Mouse (Mus musculus) forebrain, postnatal 0 days (tissue): ENCODE measurements around the gene Fdx1. TPM values are rescaled to one million over a fixed set of nuclear protein-coding genes. Genes with fewer than 3 reads are reported as not detected.

Source experiments
- ATAC-seq: fragments of 200-750 bp; cut with Nextera tagmentation; 2 replicates; pipeline ENCODE4 v1.8.0; 2017; ENCODE audit warnings: mild to moderate bottlenecking, moderate library complexity
- DNase-seq: peaks from one replicate; pipeline ENCODE4 v3.0.0-alpha.2; 2015
- H3K27ac ChIP-seq: fragments of 300-500 bp; sonication (generic); 2 replicates; pipeline ENCODE4 v1.5.1; 2014; ENCODE audit warnings: low read depth, mild to moderate bottlenecking, antibody characterized with exemption, low read length, moderate library complexity, mixed read lengths
- H3K27me3 ChIP-seq: fragments of 300-500 bp; sonication (generic); 2 replicates; pipeline ENCODE4 v1.6.1; 2014; ENCODE audit warnings: mild to moderate bottlenecking, low read length, mixed read lengths; ENCODE audit not compliant: insufficient read depth
- H3K36me3 ChIP-seq: fragments of 300-500 bp; sonication (generic); 2 replicates; pipeline ENCODE4 v1.6.1; 2014; ENCODE audit warnings: mild to moderate bottlenecking, moderate library complexity; ENCODE audit not compliant: insufficient read depth
- H3K4me1 ChIP-seq: fragments of 300-500 bp; sonication (generic); 2 replicates; pipeline ENCODE4 v1.6.1; 2014; ENCODE audit warnings: antibody characterized with exemption; ENCODE audit not compliant: insufficient read depth
- H3K4me2 ChIP-seq: fragments of 300-500 bp; sonication (generic); 2 replicates; pipeline ENCODE4 v1.6.1; 2014; ENCODE audit warnings: low read depth, mild to moderate bottlenecking, moderate library complexity
- H3K4me3 ChIP-seq: fragments of 300-500 bp; sonication (generic); 2 replicates; pipeline ENCODE4 v1.5.1; 2014; ENCODE audit warnings: low read depth, low read length, mixed read lengths
- H3K9ac ChIP-seq: fragments of 300-500 bp; sonication (generic); 2 replicates; pipeline ENCODE4 v1.6.1; 2014; ENCODE audit warnings: mild to moderate bottlenecking
- H3K9me3 ChIP-seq: fragments of 300-500 bp; sonication (generic); 2 replicates; pipeline ENCODE4 v1.6.1; 2016; ENCODE audit warnings: low read length
- CTCF ChIP-seq: sonication (generic); IDR thresholded peaks from 2 replicates; pipeline ENCODE4 v1.5.1; 2016; ENCODE audit warnings: antibody characterized with exemption, control low read depth, low read depth
- WGBS: fragments of 180-500 bp; shearing (Covaris S2); extraction: QIAGEN DNeasy Blood & Tissue Kit; methylation state at CpG from one replicate; pipeline ENCODE4 v1.1.7; 2014; 5-methylcytosine and 5-hydroxymethylcytosine counted together
- polyA plus RNA-seq: library from polyadenylated mRNA; unstranded; fragments of >200 nt; fragmentation: Nextera tagmentation; extraction: Ambion mirVana; gene quantifications from 2 replicates; pipeline ENCODE4 v1.2.1, GENCODE M21; 2015
- total RNA-seq: library from RNA; depleted of rRNA; stranded (reverse); fragments of >200 nt; gene quantifications from 2 replicates; pipeline ENCODE4 v1.2.3, GENCODE M21; 2014

The Fdx1 gene
- total and polyA plus RNA-seq, 2 experiments from 2014 or later = 23.0 to 45.2 TPM

- H3K4me3 ChIP-seq = no peak overlapping the region
- H3K4me1 ChIP-seq = no peaks in the 10 kb centered on the region
- H3K36me3 ChIP-seq = no peaks in the 10 kb centered on the region
- H3K27me3 ChIP-seq = no peaks in the 10 kb centered on the region
- no peak for ATAC-seq
- no peak overlapping the region for H3K27ac ChIP-seq
- no peak overlapping the region for H3K4me2 ChIP-seq
- H3K9me3 ChIP-seq = no peaks in the 10 kb centered on the region
- no peak overlapping the region for H3K9ac ChIP-seq
- no peak for TF ChIP-seq CTCF
- WGBS = 97% methylated on average over 6 of the region's 6 CpGs
- no peak for DNase-seq
Measured at GRCm38 (mm10) chr9:51979301-51979700, 15.9 kb upstream of the Fdx1 start.

- Histone ChIP-seq H3K4me2 (no peak overlapping the region), H3K4me1 (no peaks in the 10 kb centered on the region), H3K27ac (no peak overlapping the region), H3K27me3 (no peaks in the 10 kb centered on the region), H3K36me3 (no peaks in the 10 kb centered on the region), H3K9ac (no peak overlapping the region), H3K9me3 (no peaks in the 10 kb centered on the region), H3K4me3 (no peak overlapping the region)
- no peak for DNase-seq
- no peak for ATAC-seq
- WGBS = 83% methylated on average over 6 of the region's 6 CpGs
- TF ChIP-seq CTCF = no peak
Measured at GRCm38 (mm10) chr9:51978545-51979259, 15.3 kb upstream of the Fdx1 start.

- H3K36me3 ChIP-seq = no peaks in the 10 kb centered on the region
- H3K4me1 ChIP-seq = no peaks in the 10 kb centered on the region
- no peak overlapping the region for H3K4me2 ChIP-seq
- no peak overlapping the region for H3K4me3 ChIP-seq
- no peaks in the 10 kb centered on the region for H3K9me3 ChIP-seq
- DNase-seq (peak; percentile 76), ATAC-seq (peak; percentile 87)
- H3K27me3 ChIP-seq = no peaks in the 10 kb centered on the region
- no peak overlapping the region for H3K27ac ChIP-seq
- peak; percentile 78 for TF ChIP-seq CTCF
- no peak overlapping the region for H3K9ac ChIP-seq
- WGBS = 47% methylated on average over 5 of the region's 5 CpGs
Measured at GRCm38 (mm10) chr9:51977439-51978000, 14.2 kb upstream of the Fdx1 start.

GRCm38 (mm10) chr9:51974871-51975270, 11.5 kb upstream of the Fdx1 start:
- no peak overlapping the region for H3K27ac ChIP-seq
- DNase-seq (no peak), ATAC-seq (no peak)
- no peaks in the 10 kb centered on the region for H3K36me3 ChIP-seq
- no peak for TF ChIP-seq CTCF
- no peaks in the 10 kb centered on the region for H3K4me1 ChIP-seq
- 86% methylated on average over 4 of the region's 4 CpGs for WGBS
- H3K9me3 ChIP-seq = no peaks in the 10 kb centered on the region
- H3K27me3 ChIP-seq = no peaks in the 10 kb centered on the region
- H3K4me2 ChIP-seq = no peak overlapping the region
- no peak overlapping the region for H3K9ac ChIP-seq
- H3K4me3 ChIP-seq = no peak overlapping the region

- Histone ChIP-seq H3K9me3 (no peaks in the 10 kb centered on the region), H3K27me3 (no peaks in the 10 kb centered on the region), H3K4me2 (no peak overlapping the region), H3K4me1 (no peaks in the 10 kb centered on the region), H3K9ac (no peak overlapping the region), H3K36me3 (no peaks in the 10 kb centered on the region), H3K4me3 (no peak overlapping the region), H3K27ac (no peak overlapping the region)
- no peak for TF ChIP-seq CTCF
- no peak for DNase-seq
- 70% methylated on average over 3 of the region's 3 CpGs for WGBS
- no peak for ATAC-seq
Measured at GRCm38 (mm10) chr9:51973846-51974245, 10.5 kb upstream of the Fdx1 start.

GRCm38 (mm10) chr9:51966373-51966772, 3.0 kb upstream of the Fdx1 start:
- DNase-seq (no peak), ATAC-seq (no peak)
- Histone ChIP-seq H3K9me3 (no peaks in the 10 kb centered on the region), H3K27ac (no peak overlapping the region), H3K9ac (no peak overlapping the region), H3K4me2 (no peak overlapping the region), H3K4me1 (peaks cover 5% of the 10 kb centered on the region; the same call in 1 of the 2 replicates), H3K4me3 (no peak overlapping the region), H3K27me3 (no peaks in the 10 kb centered on the region), H3K36me3 (no peaks in the 10 kb centered on the region)
- peak; percentile 33 for TF ChIP-seq CTCF

GRCm38 (mm10) chr9:51964110-51964509, 754 bp upstream of the Fdx1 start:
- Histone ChIP-seq H3K27ac (no peak overlapping the region), H3K4me3 (no peak overlapping the region), H3K4me2 (no peak overlapping the region), H3K36me3 (no peaks in the 10 kb centered on the region), H3K9ac (no peak overlapping the region), H3K27me3 (no peaks in the 10 kb centered on the region), H3K9me3 (no peaks in the 10 kb centered on the region), H3K4me1 (peaks cover 12% of the 10 kb centered on the region; the same call in 1 of the 2 replicates)
- TF ChIP-seq CTCF = no peak
- ATAC-seq = no peak
- no peak for DNase-seq
- 77% methylated on average over 6 of the region's 6 CpGs for WGBS
